Mouse (Mus musculus) kidney, adult 2 months (tissue): ENCODE results near the gene Magi1. TPM values are rescaled to one million over a fixed set of nuclear protein-coding genes. Genes with fewer than 3 reads are reported as not detected.
A peak's percentile ranks its signal among the peaks of the same experiment; 100 is the strongest.

Experiments
- DNase-seq: peaks from one replicate; pipeline ENCODE4 v3.0.0; 2021
- H3K27ac ChIP-seq: fragments of 200-500 bp; 2 replicates; pipeline ENCODE4 v1.5.1; 2012; ENCODE audit warnings: low read depth, low read length, control low read depth, inconsistent platforms; ENCODE audit not compliant: insufficient read depth
- H3K27me3 ChIP-seq: fragments of 200-500 bp; replicated peaks from 2 replicates; pipeline ENCODE4 v1.6.1; 2012; ENCODE audit warnings: mild to moderate bottlenecking, moderate library complexity, low read length, inconsistent platforms; ENCODE audit not compliant: control insufficient read depth, insufficient read depth
- H3K36me3 ChIP-seq: fragments of 200-500 bp; 2 replicates; pipeline ENCODE4 v1.6.1; 2012; ENCODE audit warnings: mild to moderate bottlenecking, moderate library complexity, low read length, inconsistent platforms; ENCODE audit not compliant: control insufficient read depth, insufficient read depth
- H3K4me1 ChIP-seq: fragments of 200-500 bp; 2 replicates; pipeline ENCODE4 v1.6.1; 2011; ENCODE audit warnings: low read length; ENCODE audit not compliant: control insufficient read depth, insufficient read depth
- H3K4me3 ChIP-seq: fragments of 200-500 bp; 2 replicates; pipeline ENCODE4 v1.5.1; 2011; ENCODE audit warnings: mild to moderate bottlenecking, low read depth, low read length, control low read depth; ENCODE audit not compliant: insufficient read depth
- CTCF ChIP-seq: fragments of 200-500 bp; conservative IDR thresholded peaks from 2 replicates; pipeline ENCODE4 v1.5.1; 2011; ENCODE audit warnings: low read depth, mild to moderate bottlenecking, control low read depth, low read length, moderate library complexity, mixed read lengths; ENCODE audit not compliant: insufficient read depth, insufficient read length
- POLR2A ChIP-seq: fragments of 200-500 bp; IDR thresholded peaks from one replicate; pipeline ENCODE4 v1.6.1; 2011; ENCODE audit warnings: low read depth, low read length, control low read depth
- WGBS: fragments of 180-500 bp; shearing (Covaris S2); methylation state at CpG from one replicate; pipeline ENCODE4 v1.1.7; 2018; 5-methylcytosine and 5-hydroxymethylcytosine counted together
- polyA plus RNA-seq: library from polyadenylated mRNA; depleted of rRNA; stranded (reverse); fragments of >200 nt; gene quantifications from 2 replicates; pipeline ENCODE4 v1.2.3, GENCODE M21; 2012

The Magi1 gene
- polyA plus RNA-seq, 1 experiment = 6.1 TPM

- no peak for DNase-seq
- Histone ChIP-seq H3K4me1 (peaks cover 6% of the 10 kb centered on the region), H3K4me3 (no peak overlapping the region), H3K27ac (no peak overlapping the region), H3K27me3 (no peaks in the 10 kb centered on the region), H3K36me3 (no peaks in the 10 kb centered on the region)
- 81% methylated on average over 3 of the region's 3 CpGs for WGBS
- TF ChIP-seq CTCF (no peak), POLR2A (no peak)
Observed at GRCm38 (mm10) chr6:94177559-94177958, 106.2 kb downstream of the Magi1 start.

GRCm38 (mm10) chr6:94176705-94177104, 107.0 kb downstream of the Magi1 start:
- Histone ChIP-seq H3K27ac (no peak overlapping the region), H3K4me1 (peaks cover 6% of the 10 kb centered on the region), H3K4me3 (no peak overlapping the region), H3K27me3 (no peaks in the 10 kb centered on the region), H3K36me3 (no peaks in the 10 kb centered on the region)
- no peak for TF ChIP-seq CTCF
- no peak for TF ChIP-seq POLR2A
- DNase-seq = no peak
- 37% methylated on average over 4 of the region's 4 CpGs for WGBS

GRCm38 (mm10) chr6:94171250-94171649, 112.5 kb downstream of the Magi1 start:
- Histone ChIP-seq H3K36me3 (no peaks in the 10 kb centered on the region), H3K27ac (no peak overlapping the region), H3K4me1 (peaks cover 4% of the 10 kb centered on the region), H3K4me3 (no peak overlapping the region), H3K27me3 (no peaks in the 10 kb centered on the region)
- no peak for TF ChIP-seq POLR2A
- 55% methylated on average over 8 of the region's 8 CpGs for WGBS
- peak; percentile 27 for DNase-seq

- no peak for TF ChIP-seq POLR2A
- TF ChIP-seq CTCF = peak; percentile 55
- peak; percentile 67 for DNase-seq
- WGBS = 54% methylated on average over 9 of the region's 9 CpGs
Observed at GRCm38 (mm10) chr6:94169581-94170194, 114.0 kb downstream of the Magi1 start.

GRCm38 (mm10) chr6:94165951-94166350, 117.8 kb downstream of the Magi1 start:
- no peaks in the 10 kb centered on the region for H3K27me3 ChIP-seq
- H3K36me3 ChIP-seq = no peaks in the 10 kb centered on the region
- H3K4me3 ChIP-seq = no peak overlapping the region
- 94% methylated on average over 1 of the region's 1 CpGs for WGBS
- no peak overlapping the region for H3K27ac ChIP-seq
- peak; percentile 28 for DNase-seq
- no peak for TF ChIP-seq POLR2A
- no peak for TF ChIP-seq CTCF
- peaks cover 9% of the 10 kb centered on the region for H3K4me1 ChIP-seq

More at GRCm38 (mm10) chr6:94169581-94170194, 114.0 kb downstream of the Magi1 start:
- Histone ChIP-seq H3K27me3 (no peaks in the 10 kb centered on the region), H3K36me3 (no peaks in the 10 kb centered on the region), H3K27ac (peak overlapping the region; percentile 19; the same call in 1 of the 2 replicates), H3K4me3 (no peak overlapping the region), H3K4me1 (peaks cover 9% of the 10 kb centered on the region)

GRCm38 (mm10) chr6:94164753-94165536, 118.8 kb downstream of the Magi1 start:
- 86% methylated on average over 9 of the region's 9 CpGs for WGBS
- no peaks in the 10 kb centered on the region for H3K27me3 ChIP-seq
- H3K4me1 ChIP-seq = peaks cover 8% of the 10 kb centered on the region
- TF ChIP-seq POLR2A = no peak
- no peak for TF ChIP-seq CTCF
- no peak for DNase-seq
- H3K36me3 ChIP-seq = no peaks in the 10 kb centered on the region
- H3K27ac ChIP-seq = no peak overlapping the region
- no peak overlapping the region for H3K4me3 ChIP-seq

GRCm38 (mm10) chr6:94163325-94163995, 120.3 kb downstream of the Magi1 start:
- WGBS = 56% methylated on average over 9 of the region's 9 CpGs
- H3K4me3 ChIP-seq = no peak overlapping the region
- H3K4me1 ChIP-seq = peaks cover 7% of the 10 kb centered on the region
- H3K27me3 ChIP-seq = no peaks in the 10 kb centered on the region
- no peak for DNase-seq
- H3K27ac ChIP-seq = no peak overlapping the region
- no peak for TF ChIP-seq POLR2A
- TF ChIP-seq CTCF = no peak
- H3K36me3 ChIP-seq = no peaks in the 10 kb centered on the region
